8 mouse cellular contexts compared by ENCODE assay signal in genomic region chr2:5730364-5730792, GRCm38 (mm10). TPM values are rescaled to one million over a fixed set of nuclear protein-coding genes. Genes with fewer than 3 reads are reported as not detected.
DNase-seq lines count a peak whose midpoint lies in the region.

No protein-coding gene starts in this region.

- peak; percentile 91 for DNase-seq in heart, adult 11 months
- DNase-seq in heart, postnatal 36 days, result no peak
- peak; percentile 93 for DNase-seq in NIH3T3 (ENCODE audit: low read depth)
- DNase-seq in fibroblast of lung, adult 2 months (ENCODE audit: low read depth), result peak; percentile 94
- DNase-seq in left cerebral cortex, postnatal 25 days (ENCODE audit: low spot score in 2 of 2), result peak; percentile 47 to 64
- no peak for DNase-seq in gastrocnemius, postnatal 36 days
- DNase-seq in yolk sac, embryonic 10.5 days (ENCODE audit: low spot score), result no peak
- DNase-seq in thymus, postnatal 36 days, result no peak

- intact Hi-C loops in heart, postnatal 36 days (cut with DNase I), result no loop called here
- intact Hi-C loops in left cerebral cortex, postnatal 25 days (cut with DNase I), result no loop called here
- intact Hi-C loops in gastrocnemius, postnatal 36 days (cut with DNase I), result no loop called here

RNA-seq across cellular contexts. Expression of gene Camk1d, which starts 16.1 kb away (rescaled TPM):
- 1 to 10 TPM; 3.6 to 5.2 TPM for total RNA-seq in heart, postnatal 36 days (2021)
- total RNA-seq in left cerebral cortex, postnatal 25 days (2021), result 100 to 1,000 TPM; 115 to 116 TPM
- 1 to 10 TPM in 1 of 2 experiments, under 1 TPM in 1; 0.96 to 2.0 TPM for total RNA-seq in gastrocnemius, postnatal 36 days (2021)

Comparison
In these comparisons a context has a peak if more than half of its experiments do, and no peak if none do; other contexts are left out.
1. DNase-seq: peak in heart, adult 11 months (single experiment), NIH3T3 (single experiment), fibroblast of lung, adult 2 months (single experiment) and left cerebral cortex, postnatal 25 days (2 of 2); none in heart, postnatal 36 days (0 of 2), gastrocnemius, postnatal 36 days (0 of 2), yolk sac, embryonic 10.5 days (single experiment) and thymus, postnatal 36 days (0 of 2).
2. RNA of gene Camk1d, which starts 16.1 kb away (total RNA-seq): 115 to 116 TPM in left cerebral cortex, postnatal 25 days; 3.6 to 5.2 TPM in heart, postnatal 36 days and 0.96 to 2.0 TPM in gastrocnemius, postnatal 36 days; every median in the first group is over 10 times any median in the second.